Mouse (Mus musculus): ENCODE results near the gene Zbtb16.

Zbtb16 gene

DNA sequence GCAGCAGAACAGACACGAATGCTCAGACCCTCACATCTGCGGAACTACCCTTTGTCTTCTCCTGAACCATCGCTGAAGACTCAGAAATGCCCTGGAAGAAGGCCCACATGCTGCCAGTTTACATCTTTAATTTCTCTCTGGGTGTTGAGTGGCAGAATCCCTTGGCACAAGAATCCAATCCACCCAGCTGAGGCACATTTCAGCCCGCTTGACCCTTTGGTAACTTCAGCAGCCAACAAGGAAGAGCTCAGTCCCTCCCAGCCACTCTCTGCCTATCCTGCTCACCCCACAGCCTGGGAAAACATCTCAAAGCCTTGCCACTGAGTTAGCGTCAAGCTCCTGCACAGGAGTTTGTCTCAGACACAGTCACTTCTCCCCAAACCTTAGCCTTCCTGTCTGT, 162.2 kb downstream of the Zbtb16 start:
- DNase-seq (ENCODE audit: low spot score in 2 of 2) = no peak

DNA sequence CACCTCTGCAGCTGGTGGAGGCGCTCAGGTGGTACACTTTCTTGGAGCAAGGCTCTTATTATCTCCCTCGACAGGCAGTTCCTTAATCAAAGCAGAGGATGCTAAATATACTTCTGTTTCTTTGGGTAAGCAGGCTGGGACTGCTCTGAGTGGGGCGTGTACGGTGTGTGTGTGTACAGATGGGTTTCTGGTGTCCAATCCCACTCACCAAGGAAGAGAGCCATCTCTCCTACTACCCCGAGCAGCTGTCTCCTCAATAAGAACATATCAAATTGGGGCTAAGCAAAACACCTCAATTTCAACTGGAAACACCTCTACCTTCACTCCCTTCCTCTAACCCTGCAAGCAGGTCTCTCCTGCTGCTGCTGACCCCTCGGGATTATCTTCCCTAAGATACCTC, 162.8 kb downstream of the Zbtb16 start:
- DNase-seq (ENCODE audit: low spot score in 2 of 2) = no peak

DNA sequence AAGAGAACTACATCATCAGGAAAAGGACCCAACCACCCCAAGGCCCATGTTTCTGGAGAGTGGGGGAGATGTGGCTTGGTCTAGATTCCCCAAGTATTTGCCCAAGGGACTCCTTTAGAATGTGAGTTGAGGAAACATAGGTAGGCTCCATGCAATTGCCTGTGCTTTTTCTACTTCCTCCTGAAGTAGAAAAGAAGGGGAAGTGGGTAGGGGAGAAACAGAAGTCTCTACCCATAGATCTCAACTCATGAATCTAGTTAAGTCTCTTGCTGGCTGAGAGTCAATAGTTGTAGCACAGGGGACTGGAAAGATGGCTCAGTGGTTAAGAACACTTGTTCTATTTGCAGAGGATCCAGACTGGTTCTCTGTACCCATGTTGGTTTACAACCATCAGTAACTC, 164.2 kb downstream of the Zbtb16 start:
- DNase-seq (ENCODE audit: low spot score in 2 of 2) = no peak

DNA sequence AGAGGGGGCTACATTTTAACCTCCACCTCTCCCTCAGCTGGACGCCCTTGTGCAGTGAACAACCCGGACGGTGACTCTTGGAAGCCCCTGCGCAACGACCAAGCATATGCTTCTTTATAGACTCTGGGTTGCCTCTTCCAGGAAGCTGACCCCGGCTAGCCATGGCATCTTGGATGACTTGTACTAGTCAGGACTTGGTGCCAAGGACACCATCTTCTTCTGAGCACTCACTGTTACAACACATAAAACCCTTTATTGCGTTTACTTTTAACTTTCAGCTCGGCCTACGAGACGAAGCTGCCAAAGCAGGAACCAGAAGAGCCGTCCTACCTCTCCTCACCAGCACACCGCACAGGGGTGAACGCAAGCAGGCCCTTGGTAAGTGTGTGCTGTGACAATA, 165.9 kb downstream of the Zbtb16 start:
- no peak for DNase-seq (ENCODE audit: low spot score in 2 of 2)

DNA sequence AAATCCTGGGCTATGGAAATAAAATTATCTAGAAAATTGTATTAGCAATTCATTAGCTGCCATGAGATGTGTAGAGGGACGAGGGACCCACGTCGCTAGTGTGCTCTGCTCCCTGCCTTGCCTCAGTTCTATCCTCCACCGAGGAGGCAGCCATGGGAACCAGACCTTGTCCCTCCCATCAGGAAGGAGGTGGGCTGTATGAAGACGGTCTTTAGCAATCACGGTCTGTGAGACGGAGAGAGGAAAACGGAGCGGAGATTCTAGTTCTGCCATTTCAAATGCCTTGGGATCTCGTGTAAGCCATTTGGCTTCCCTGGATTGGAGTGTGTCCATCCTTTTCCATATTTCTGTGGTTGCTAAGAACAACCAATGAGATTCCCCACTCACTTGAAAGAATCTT, 166.3 kb downstream of the Zbtb16 start:
- no peak for DNase-seq (ENCODE audit: low spot score in 2 of 2)

DNA sequence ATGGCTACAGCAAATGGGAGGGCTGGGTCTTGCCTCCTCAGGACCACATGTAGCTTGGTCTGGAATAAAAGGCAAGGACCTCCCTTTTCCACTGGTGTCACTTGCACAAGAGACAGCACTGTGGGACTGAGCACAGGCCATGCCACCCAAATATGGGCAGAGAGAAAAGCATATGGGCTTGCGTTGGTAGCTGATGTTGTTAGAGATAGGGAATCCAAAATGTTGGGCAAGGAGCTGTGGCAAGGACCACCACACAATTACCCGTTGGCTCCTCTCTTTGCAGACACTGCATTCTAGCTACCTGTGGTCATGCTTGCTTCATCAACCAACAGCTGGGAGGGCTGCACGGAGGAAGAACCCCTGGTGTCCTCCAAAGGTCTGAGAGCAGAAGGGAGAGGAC, 169.3 kb downstream of the Zbtb16 start:
- no peak for DNase-seq (ENCODE audit: low spot score in 2 of 2)

DNA sequence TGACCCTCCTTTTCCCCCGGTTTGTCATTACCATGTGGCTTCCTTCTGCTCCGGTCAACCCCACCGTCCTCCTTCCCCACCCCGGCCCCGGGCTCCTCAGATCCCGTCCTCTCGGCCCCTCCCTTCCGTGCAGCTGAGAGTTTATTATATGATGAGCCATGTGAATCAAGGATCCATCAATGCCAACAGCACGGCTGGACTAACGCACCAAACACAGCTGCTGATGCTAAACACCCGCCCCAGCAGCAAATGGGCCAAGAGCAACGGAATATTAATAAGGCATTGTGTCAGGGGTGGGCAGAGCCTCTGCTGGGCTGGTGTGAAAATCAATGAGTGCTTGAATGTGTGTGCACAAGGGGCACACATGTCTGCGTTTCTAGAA, 173.0 kb downstream of the Zbtb16 start:
- DNase-seq (ENCODE audit: low spot score in 2 of 2) = no peak

DNA sequence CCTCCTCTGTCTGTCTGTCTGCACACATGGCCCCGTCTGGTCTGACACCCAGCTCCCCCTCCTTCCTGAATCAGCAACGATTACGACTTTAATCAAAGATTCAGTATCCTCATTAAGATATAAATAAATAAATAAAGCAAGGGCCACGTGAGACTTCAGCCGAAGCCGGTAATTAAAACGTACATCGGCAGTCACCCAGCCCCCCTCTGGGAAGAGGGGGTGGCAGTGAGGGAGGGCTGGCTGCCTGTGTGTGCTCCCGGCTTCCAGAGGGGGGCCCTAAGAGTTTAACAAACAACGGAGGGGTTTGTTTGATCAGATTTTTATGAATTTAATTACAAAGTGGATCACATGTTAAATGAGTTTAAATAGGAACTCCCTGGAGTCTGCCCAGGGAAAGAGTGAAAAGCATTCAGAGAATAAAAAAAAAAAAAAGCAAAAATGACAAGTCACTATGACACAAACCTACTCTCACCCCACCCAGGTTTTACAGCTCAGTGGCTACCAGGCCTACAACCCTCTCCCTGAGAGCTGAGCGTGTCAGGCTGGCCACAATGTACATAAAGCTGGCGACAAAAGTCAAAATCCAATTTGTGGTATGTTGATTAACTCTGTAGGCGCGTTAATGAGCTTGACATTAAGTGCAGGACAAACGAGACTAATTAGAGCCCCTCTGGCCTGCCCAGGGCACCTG, 173.5 kb downstream of the Zbtb16 start:
- no peak for DNase-seq (ENCODE audit: low spot score in 2 of 2)

DNA sequence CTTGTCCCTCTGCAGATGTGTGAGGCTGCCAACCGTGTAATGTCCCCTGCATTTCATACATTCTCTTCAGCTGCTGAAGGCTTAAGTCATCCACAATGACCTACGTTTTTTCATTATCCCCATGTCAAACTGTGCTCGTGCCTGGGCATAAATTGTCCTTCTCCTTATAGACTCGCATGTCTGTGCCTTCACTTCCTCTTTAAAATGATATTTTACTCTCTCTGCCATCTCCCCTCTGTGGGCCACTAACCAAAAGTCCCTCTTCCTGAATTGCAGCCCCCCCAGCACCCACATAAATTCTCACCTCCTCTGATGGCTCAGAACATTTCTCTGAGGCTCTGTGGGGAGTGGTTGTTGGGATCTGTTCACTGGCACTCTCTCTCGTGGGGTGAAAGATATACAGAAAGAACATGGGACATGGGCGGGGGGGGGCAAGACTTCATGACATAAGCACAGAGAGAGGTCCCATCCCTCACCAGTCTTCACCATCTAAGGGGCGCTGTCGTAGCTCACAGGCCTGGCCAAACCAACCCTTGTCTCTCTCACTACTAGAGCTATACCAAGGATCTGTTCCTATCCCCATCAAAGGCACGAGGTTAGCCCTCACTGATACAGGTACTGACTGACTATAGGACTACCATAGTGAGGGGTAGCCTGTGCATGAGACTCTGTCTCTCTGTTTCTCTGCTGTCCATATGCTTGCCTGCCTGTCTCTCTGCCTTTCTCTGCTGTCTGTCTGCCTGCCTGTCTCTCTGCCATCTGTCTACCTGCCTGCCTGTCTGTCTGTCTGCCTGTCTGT, 174.6 kb downstream of the Zbtb16 start:
- no peak for DNase-seq (ENCODE audit: low spot score in 2 of 2)

DNA sequence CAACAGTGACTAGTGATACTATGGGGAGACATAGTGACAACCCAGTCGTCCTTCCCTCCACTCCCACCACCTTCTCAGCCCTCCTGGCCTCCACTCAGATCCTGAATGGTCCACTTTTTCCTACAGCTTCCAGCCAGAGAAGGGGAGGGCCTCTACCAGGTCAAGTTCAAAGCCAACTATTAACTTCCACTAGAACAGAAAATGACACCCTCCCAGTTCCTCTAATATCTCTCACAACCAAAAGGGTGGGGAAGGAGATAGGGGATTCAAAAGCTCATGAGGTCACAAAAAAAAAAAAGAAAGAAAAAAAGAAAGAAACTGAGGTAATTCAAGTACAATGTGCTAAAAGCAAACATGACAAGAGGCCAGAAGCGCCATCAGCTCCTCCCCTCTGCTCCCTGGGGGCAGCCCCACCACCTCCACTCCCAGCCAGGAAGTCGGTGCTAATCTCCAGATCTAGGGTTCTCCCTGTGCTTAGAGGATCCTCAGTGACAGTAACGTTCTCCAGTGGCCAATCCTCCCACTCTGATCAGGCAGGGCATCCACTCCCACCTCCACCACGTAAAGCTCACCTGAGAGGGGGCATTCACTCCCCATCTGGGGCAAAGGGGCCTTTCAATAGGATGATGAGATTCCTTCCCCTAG, 180.4 kb downstream of the Zbtb16 start:
- no peak for DNase-seq (ENCODE audit: low spot score in 2 of 2)

DNA sequence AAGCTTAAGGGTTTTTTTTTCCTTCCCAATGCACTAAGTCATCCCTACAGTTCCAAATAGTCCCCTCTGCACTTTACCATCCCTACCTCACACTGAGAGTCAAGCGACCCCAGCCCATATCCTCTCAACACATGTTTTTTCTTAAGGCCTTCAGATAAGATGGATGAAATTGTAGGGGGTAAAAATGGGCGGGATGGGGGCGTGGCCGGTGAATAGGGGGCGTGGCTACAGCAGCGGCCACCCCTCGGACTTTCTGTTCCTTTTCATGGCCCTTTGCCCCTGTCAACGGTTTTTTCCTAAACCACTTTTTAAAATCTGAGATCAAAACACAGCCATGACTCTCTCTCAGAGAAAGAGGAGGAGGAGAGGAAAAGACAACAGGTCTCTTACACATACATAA, 181.3 kb downstream of the Zbtb16 start:
- DNase-seq (ENCODE audit: low spot score in 2 of 2) = no peak

DNA sequence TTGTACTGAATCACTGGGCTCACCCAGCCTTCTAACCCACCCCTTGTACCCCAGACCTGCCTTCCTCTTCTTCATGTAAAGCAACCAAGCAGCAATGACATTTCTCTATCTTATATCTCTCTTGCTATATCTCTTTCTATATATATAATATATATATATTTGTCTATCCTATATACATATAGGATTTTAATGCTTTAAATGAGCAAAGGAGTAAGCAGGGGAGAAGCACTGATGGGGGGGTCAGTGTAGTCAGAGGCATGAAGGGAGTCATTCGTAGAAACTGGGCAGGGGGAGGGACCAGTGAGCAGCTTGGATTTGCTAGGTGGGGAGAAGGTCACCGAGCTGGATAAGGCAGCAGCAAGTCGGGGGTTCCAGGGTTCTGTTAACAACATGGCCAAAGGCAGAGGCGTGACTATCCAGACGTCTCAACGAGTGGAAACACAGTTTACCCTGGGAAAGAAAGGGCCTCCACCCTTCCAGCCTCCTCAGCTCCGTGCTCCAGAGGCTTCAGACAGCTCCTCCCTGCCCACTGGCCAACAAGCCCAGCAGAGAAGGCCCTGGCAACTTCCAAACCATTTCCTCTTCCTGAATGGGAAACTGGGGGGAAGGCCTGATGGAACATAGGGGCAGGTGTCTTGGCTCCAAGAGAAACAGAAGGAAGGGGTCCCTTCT, 182.5 kb downstream of the Zbtb16 start:
- DNase-seq (ENCODE audit: low spot score in 2 of 2) = no peak

DNA sequence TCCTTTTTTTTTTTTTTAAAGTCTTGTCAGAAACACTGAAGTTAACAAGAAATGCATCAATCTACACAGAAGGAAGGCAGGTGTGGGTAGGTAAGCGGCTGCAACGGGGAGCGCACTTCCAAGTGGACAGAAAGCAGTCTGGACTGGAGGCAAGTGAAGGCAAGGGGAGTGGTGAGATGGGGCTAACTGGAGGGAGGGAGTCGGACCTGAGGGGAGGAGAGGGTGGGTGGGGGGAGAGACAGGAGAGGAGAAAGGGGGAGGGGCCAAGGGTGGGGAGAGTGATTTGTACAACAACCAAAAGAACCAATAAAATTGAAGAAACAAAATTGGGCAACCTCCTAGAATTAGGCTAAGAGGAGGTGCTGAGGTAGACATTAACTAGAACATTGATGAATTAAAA, 184.0 kb downstream of the Zbtb16 start:
- DNase-seq (ENCODE audit: low spot score in 2 of 2) = no peak

DNA sequence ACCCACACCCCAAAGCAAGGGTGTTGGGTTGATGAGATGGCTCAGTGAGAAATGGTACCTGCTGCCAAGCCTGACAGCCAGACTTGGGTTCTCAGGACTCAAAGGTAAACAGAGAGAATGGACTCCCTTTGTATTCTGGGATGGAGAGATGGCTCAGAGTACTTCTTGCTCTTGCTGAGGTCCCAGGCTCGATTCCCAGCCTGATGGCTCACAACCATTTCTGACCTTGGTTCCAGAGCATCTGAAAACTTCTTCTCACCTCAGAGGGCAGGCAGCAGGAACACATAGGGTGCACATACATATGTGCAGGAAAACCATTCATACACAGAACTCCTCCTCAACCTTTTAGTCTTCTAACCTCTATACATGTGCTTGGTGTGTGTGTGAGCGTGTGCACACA, 185.2 kb downstream of the Zbtb16 start:
- no peak for DNase-seq (ENCODE audit: low spot score in 2 of 2)

DNA sequence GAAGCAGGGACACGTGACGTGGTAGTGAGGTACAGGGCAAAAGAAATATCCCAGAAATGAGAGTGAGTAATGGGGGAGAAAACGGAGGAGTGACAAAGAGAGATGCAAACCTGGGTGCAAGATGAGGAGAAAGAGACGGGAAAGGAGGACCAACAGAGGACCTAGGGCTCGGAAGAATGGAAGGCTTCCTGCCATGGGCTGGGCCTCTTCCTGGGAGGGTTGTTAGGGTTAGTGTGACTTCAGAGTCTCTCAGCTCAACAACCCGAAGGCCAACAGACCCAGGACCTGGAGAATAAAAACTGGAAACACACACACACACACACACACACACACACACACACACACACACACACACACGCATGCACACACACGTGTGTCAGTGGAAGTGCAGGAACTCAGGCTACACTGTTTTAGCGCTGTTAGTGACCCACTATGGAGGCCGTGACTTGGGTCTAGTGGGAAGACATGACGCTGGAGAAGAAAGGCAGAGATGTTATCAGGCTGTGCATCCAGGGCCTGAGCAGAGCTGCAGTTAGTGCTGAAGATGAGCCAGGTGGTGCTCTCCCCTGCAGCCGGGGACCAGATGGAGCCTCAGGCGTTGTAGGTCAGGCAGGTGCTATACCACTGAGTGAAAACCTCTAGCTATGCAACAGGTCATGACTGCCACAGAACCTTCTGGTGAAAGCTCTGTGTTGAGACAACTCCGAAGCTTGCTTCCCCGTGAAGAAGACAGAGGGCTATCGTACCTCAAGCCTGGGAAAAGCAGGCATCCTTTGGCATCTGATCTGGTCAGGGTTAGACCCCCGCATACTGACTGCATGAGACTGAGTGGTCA, 186.0 kb downstream of the Zbtb16 start:
- no peak for DNase-seq (ENCODE audit: low spot score in 2 of 2)

DNA sequence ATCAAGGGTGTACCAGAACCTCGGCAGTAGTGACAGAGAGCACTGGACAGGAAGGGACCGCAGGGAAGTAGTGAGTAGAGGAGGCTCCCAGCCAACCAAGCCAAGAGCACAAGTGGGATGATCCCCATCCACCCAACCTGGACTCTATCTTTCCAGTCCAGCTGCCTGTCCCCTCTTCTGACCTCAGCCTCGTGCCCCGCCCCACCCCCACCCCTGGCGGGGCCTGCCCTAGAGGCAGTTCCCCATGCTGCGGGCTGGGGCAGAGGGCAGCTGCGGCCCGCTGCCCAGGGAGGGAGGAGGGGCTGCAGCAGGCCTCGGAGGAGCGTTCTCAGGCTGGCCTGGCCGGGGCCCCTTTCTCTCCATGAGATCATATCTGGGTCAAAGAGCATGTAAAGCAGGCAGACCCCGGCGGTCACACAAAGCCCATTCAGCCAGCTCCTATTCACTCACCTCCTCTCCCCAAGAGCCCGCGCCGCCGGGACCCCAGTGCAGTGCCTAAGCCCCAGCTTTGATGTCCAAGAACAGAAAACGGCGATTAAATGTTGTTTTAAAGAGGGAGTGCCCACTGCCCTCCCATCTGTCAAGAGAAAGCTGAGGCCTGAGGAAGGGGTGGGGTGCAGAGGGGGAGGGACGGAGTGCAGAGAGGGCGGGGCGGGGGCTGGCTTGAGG, 186.8 kb downstream of the Zbtb16 start:
- no peak for DNase-seq (ENCODE audit: low spot score in 2 of 2)

DNA sequence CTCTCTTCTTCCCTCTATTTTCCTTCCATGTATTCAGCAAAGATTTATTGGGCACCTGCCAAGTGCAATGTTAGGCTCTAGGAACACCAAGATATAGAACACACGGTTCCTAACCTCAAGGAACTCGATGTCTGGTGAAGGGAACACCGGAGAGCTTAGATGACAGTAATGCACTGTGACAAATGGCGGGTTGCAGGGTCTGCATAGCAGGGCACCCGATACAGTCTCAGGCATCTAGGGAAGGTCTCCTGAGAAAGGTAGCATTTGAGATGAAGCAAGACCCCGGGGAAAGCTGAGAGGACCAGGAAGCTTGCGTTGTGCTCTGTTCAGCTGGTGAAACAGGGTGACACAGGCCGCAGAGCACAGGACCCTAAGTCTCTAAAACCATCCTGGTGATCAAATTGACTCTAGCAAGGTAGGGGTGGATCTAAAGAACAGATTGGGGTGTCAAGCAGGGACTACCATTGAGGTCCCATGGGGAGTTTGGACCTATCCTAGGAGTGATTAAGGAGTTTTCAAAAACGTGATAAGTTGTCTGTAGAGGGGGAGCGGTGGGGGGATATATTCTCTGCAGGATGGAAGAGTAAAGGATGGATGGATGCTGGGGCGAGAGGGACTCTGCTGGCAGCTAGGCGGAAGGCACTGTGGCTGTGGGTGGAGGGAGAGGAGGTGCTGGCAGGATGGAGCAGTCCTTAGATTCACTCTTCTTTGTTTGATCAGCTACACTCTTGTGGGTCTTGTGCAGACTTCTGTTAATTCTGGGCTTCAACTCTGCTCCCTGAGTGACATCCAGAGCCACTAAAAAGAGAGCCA, 187.5 kb downstream of the Zbtb16 start:
- no peak for DNase-seq (ENCODE audit: low spot score in 2 of 2)

DNA sequence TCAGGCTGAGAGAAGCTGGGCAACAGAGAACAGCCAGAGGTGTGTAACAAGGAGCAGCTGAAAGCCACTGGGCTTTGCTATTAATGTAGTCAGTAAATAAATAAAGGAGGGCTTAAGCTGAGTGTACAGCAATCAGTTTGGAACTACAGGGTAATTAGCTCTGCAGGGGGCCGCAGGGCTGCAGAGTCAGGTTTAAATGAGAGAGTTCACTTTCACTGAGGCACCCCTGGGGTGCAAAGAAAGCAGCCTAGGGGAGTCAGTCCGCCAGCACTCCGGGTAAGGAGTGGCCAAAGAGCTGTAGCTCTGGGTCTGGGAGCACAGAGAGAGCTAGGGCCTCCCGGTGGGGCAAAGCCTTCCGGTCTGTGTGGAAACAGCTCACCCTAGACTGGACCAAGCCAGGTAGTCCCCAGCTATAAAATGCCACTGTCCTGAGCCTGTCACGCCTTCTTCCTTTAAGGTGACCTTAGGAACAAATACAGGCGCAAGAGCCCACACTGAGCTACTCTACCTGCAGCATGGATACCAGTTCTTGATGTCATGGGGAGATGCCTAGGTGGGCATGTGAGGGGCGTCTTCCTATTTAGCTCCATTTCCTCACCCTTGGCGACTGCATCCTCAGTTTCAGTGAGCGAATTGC, 188.3 kb downstream of the Zbtb16 start:
- DNase-seq (ENCODE audit: low spot score in 2 of 2) = no peak

DNA sequence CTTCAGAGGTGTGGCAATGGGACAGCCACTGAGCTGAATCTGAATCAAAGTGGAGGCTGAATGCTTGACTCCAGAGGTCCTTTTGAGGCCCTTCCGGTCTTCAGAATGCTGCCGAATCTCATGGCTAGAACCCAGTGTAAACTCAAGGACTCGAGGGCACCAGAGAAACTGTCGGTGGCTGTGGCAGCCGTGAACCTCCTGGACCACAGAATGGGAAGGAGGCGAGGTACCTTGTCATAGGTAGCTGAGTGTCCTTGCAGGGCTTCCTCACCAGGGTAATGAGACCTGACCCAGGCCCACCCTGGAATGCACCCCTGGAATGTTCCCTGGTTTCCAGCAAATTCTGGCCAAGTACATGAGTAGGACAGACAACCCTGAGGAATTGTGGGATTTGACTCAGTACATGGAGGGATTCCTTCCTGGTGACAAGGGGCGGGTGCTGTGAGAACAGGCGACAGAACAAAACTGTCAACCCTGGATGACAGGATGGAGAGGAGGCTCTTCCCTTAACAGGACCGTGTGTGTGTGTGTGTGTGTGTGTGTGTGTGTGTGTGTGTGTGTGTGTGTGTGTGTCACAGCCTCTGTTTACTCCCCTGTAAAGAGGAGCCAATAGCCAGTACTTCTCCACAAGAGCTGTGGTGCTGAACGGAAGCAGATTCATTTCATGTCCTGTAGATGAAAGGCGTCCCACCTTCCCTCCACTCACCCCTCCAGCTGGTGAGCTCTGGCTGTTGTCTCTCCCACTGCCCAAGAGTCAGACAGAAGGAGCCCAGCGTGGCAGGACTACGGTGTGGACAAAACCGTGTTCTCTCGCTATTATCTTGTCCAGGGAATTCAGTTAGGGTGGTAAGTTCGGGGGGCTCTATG, 189.0 kb downstream of the Zbtb16 start:
- no peak for DNase-seq (ENCODE audit: low spot score in 2 of 2)

Data from frontal cortex, postnatal 25 days (tissue).